Mouse (Mus musculus) E14TG2a.4 (cell line): ENCODE results near the gene Bdkrb1.

ENCODE experiments used
- CTCF ChIP-seq: conservative IDR thresholded peaks from 2 replicates; pipeline ENCODE4 v1.5.1; 2014; ENCODE audit warnings: low read length
- NANOG ChIP-seq: IDR thresholded peaks from 2 replicates; pipeline ENCODE4 v1.6.1; 2014; ENCODE audit warnings: borderline replicate concordance, low read length, mixed read lengths
- POU5F1 ChIP-seq: IDR thresholded peaks from 2 replicates; pipeline ENCODE4 v1.6.1; 2014; ENCODE audit warnings: low read length, borderline replicate concordance

GRCm38 (mm10) chr12:105555172-105555571 lies 47.7 kb upstream of the Bdkrb1 start:
- TF ChIP-seq CTCF (no peak), NANOG (no peak), POU5F1 (no peak)
